ENCODE assay signal across 8 mouse cellular contexts in the genomic region with DNA sequence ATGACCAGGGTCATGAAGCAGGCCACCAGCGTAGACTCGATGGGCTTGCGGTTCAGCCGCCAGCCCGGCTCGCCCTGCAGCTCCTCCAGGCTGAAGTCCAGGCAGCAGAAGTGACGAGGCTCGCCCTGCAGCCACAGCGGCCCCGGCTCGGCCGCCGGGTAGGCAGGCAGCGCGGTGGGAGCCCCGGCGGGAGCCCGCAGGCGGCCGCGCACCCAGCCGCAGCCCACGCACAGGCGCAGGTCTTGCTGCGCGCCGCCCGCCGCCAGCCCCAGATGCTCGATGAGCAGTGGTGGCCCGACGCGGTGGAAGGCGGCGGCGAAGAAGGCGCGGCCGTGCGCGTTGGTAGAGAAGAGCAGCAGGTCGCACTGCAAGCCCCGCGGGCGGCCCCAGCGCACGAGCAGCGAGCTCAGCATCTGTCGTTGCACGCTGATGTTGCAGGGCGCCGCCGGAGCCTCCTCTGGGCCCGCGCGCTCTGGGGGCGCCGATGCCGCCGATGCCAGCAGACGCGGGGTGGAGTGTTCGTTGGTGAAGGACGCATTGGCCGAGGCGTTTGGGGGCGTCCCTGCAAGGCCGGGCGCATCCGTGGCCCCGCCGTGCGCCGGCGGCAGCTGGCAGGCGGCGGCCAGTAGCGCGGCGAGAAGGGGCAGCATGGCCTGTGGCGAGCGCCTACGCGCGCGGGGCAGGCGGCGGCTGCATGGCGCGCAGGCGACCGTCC. TPM values are rescaled to one million over a fixed set of nuclear protein-coding genes. Genes with fewer than 3 reads are reported as not detected.
A peak's percentile ranks its signal among the peaks of the same experiment; 100 is the strongest.
DNase-seq lines count a peak whose midpoint lies in the region; ATAC-seq and TF ChIP-seq lines count a peak whose summit lies in the region.

No protein-coding gene starts in this region.

- peak overlapping the region; percentile 78 for H3K4me3 ChIP-seq in heart, embryonic 10.5 days
- H3K4me3 ChIP-seq in forebrain, embryonic 15.5 days, result peak overlapping the region; percentile 74
- peak overlapping the region; percentile 73 for H3K4me3 ChIP-seq in hindbrain, postnatal 0 days (ENCODE audit: low read length)
- H3K4me3 ChIP-seq in limb, embryonic 11.5 days (ENCODE audit: low read depth, low read length), result peak overlapping the region; percentile 62
- peak overlapping the region; percentile 86 for H3K4me3 ChIP-seq in midbrain, embryonic 16.5 days (ENCODE audit: low read depth, low read length)
- H3K4me3 ChIP-seq in stomach, embryonic 16.5 days (replicated peaks; ENCODE audit: low read length), result peak overlapping the region; percentile 83

- peak overlapping the region; percentile 83 for H3K27ac ChIP-seq in heart, embryonic 10.5 days
- peak overlapping the region; percentile 60 for H3K27ac ChIP-seq in forebrain, embryonic 15.5 days (replicated peaks)
- peak overlapping the region; percentile 82 for H3K27ac ChIP-seq in hindbrain, postnatal 0 days
- H3K27ac ChIP-seq in limb, embryonic 11.5 days (replicated peaks; ENCODE audit: low read depth, low read length), result no peak overlapping the region
- peak overlapping the region; percentile 80 for H3K27ac ChIP-seq in midbrain, embryonic 16.5 days (ENCODE audit: low read length)
- peak overlapping the region; percentile 55 for H3K27ac ChIP-seq in stomach, embryonic 16.5 days (ENCODE audit: low read length)

- peak; percentile 78 for DNase-seq in heart, embryonic 10.5 days (ENCODE audit: low spot score)
- no peak for DNase-seq in heart, adult 8-10 months (ENCODE audit: low spot score)
- DNase-seq in adrenal gland, adult 8-10 months, result peak; percentile 11
- DNase-seq in hindbrain, postnatal 0 days (ENCODE audit: low spot score), result peak; percentile 56
- peak; percentile 67 for DNase-seq in limb, embryonic 11.5 days (ENCODE audit: low spot score)

- peaks cover 7% of the 10 kb centered on the region; the same call in 1 of the 2 replicates for H3K4me1 ChIP-seq in heart, embryonic 10.5 days
- peaks cover 12% of the 10 kb centered on the region for H3K4me1 ChIP-seq in forebrain, embryonic 15.5 days
- peaks cover 5% of the 10 kb centered on the region; the same call in 1 of the 2 replicates for H3K4me1 ChIP-seq in hindbrain, postnatal 0 days (ENCODE audit: insufficient read depth, low read length)
- H3K4me1 ChIP-seq in limb, embryonic 11.5 days (ENCODE audit: control insufficient read depth, insufficient read depth, low read length), result no peaks in the 10 kb centered on the region
- H3K4me1 ChIP-seq in midbrain, embryonic 16.5 days (ENCODE audit: control insufficient read depth, insufficient read depth, low read length), result no peaks in the 10 kb centered on the region
- 0 out of 2 replicates have a peak, but pooled peaks cover 6% of the 10 kb centered on the region for H3K4me1 ChIP-seq in stomach, embryonic 16.5 days (ENCODE audit: control insufficient read depth, insufficient read depth, low read length)

- H3K27me3 ChIP-seq in heart, embryonic 10.5 days (ENCODE audit: insufficient read depth, poor library complexity, severe bottlenecking), result peaks cover 48% of the 10 kb centered on the region
- peaks cover 10% of the 10 kb centered on the region; the same call in 1 of the 2 replicates for H3K27me3 ChIP-seq in forebrain, embryonic 15.5 days
- H3K27me3 ChIP-seq in hindbrain, postnatal 0 days (ENCODE audit: insufficient read depth, low read length), result no peaks in the 10 kb centered on the region
- peaks cover 11% of the 10 kb centered on the region; the same call in 1 of the 2 replicates for H3K27me3 ChIP-seq in limb, embryonic 11.5 days (ENCODE audit: control insufficient read depth, insufficient read depth, low read length)
- H3K27me3 ChIP-seq in midbrain, embryonic 16.5 days (ENCODE audit: control insufficient read depth, insufficient read depth, low read depth, low read length), result no peaks in the 10 kb centered on the region; the same call in 1 of the 2 replicates
- no peaks in the 10 kb centered on the region; the same call in 1 of the 2 replicates for H3K27me3 ChIP-seq in stomach, embryonic 16.5 days (ENCODE audit: control insufficient read depth, insufficient read depth, low read length)

- no peaks in the 10 kb centered on the region for H3K36me3 ChIP-seq in heart, embryonic 10.5 days
- no peaks in the 10 kb centered on the region for H3K36me3 ChIP-seq in forebrain, embryonic 15.5 days
- no peaks in the 10 kb centered on the region for H3K36me3 ChIP-seq in hindbrain, postnatal 0 days (ENCODE audit: insufficient read depth, low read length)
- no peaks in the 10 kb centered on the region for H3K36me3 ChIP-seq in limb, embryonic 11.5 days (ENCODE audit: control insufficient read depth, insufficient read depth, low read length)
- no peaks in the 10 kb centered on the region for H3K36me3 ChIP-seq in midbrain, embryonic 16.5 days (ENCODE audit: control insufficient read depth, insufficient read depth, low read length)
- H3K36me3 ChIP-seq in stomach, embryonic 16.5 days (ENCODE audit: control insufficient read depth, insufficient read depth, low read length), result no peaks in the 10 kb centered on the region

- peak overlapping the region; percentile 77 for H3K9ac ChIP-seq in forebrain, embryonic 15.5 days (replicated peaks)
- H3K9ac ChIP-seq in hindbrain, postnatal 0 days (replicated peaks; ENCODE audit: low read length), result peak overlapping the region; percentile 72
- H3K9ac ChIP-seq in limb, embryonic 11.5 days (ENCODE audit: low read length), result peak overlapping the region; percentile 67
- H3K9ac ChIP-seq in midbrain, embryonic 16.5 days (ENCODE audit: low read depth, low read length), result peak overlapping the region; percentile 89
- H3K9ac ChIP-seq in stomach, embryonic 16.5 days (ENCODE audit: low read length), result peak overlapping the region; percentile 82

- H3K4me2 ChIP-seq in forebrain, embryonic 15.5 days (replicated peaks), result peak overlapping the region; percentile 65
- peak overlapping the region; percentile 85 for H3K4me2 ChIP-seq in hindbrain, postnatal 0 days (ENCODE audit: low read depth, low read length)
- H3K4me2 ChIP-seq in limb, embryonic 11.5 days (ENCODE audit: low read depth, severe bottlenecking), result peak overlapping the region; percentile 97
- H3K4me2 ChIP-seq in midbrain, embryonic 16.5 days (ENCODE audit: low read length), result peak overlapping the region; percentile 77
- peak overlapping the region; percentile 96 for H3K4me2 ChIP-seq in stomach, embryonic 16.5 days (ENCODE audit: low read depth, low read length)

- WGBS in heart, embryonic 10.5 days, result under 1% methylated on average over 92 of the region's 92 CpGs
- under 1% methylated on average over 91 of the region's 92 CpGs for WGBS in forebrain, embryonic 15.5 days
- 2% methylated on average over 79 of the region's 92 CpGs for WGBS in hindbrain, postnatal 0 days
- under 1% methylated on average over 63 of the region's 92 CpGs for WGBS in limb, embryonic 11.5 days
- WGBS in midbrain, embryonic 16.5 days, result under 1% methylated on average over 76 of the region's 92 CpGs
- WGBS in stomach, embryonic 16.5 days, result under 1% methylated on average over 74 of the region's 92 CpGs

- TF ChIP-seq CTCF in hindbrain, postnatal 0 days (IDR thresholded peaks at IDR 0.05; ENCODE audit: low read depth), result no peak

- ATAC-seq in forebrain, embryonic 15.5 days (replicated peaks), result peak; percentile 78
- peak; percentile 90 for ATAC-seq in hindbrain, postnatal 0 days
- ATAC-seq in limb, embryonic 11.5 days (ENCODE audit: insufficient number of reproducible peaks, low FRiP score, low TSS enrichment, low read depth), result peak; percentile 78
- peak; percentile 83 for ATAC-seq in midbrain, embryonic 16.5 days
- ATAC-seq in stomach, embryonic 16.5 days (ENCODE audit: insufficient read depth, low FRiP score), result peak; percentile 84

- H3K9me3 ChIP-seq in heart, embryonic 10.5 days, result no peaks in the 10 kb centered on the region
- no peaks in the 10 kb centered on the region for H3K9me3 ChIP-seq in forebrain, embryonic 15.5 days
- H3K9me3 ChIP-seq in hindbrain, postnatal 0 days (ENCODE audit: low read length), result no peaks in the 10 kb centered on the region
- no peaks in the 10 kb centered on the region for H3K9me3 ChIP-seq in limb, embryonic 11.5 days (ENCODE audit: control insufficient read depth, low read length)
- no peaks in the 10 kb centered on the region for H3K9me3 ChIP-seq in midbrain, embryonic 16.5 days (replicated peaks; ENCODE audit: control insufficient read depth, low read length, poor library complexity, severe bottlenecking)
- no peaks in the 10 kb centered on the region for H3K9me3 ChIP-seq in stomach, embryonic 16.5 days (replicated peaks; ENCODE audit: control insufficient read depth, low read length)

RNA-seq across cellular contexts. Expression of gene Tmem158, which starts 0.5 kb away (rescaled TPM):
- 2.2 and 7.1 TPM in 2 replicates for polyA plus RNA-seq in heart, embryonic 10.5 days (2016; fragmentation: Nextera tagmentation; extraction: Ambion mirVana)
- total RNA-seq in heart, adult 8-10 months (2022), result 1 to 10 TPM; 3.8 to 5.3 (median 4.5) TPM
- total RNA-seq in adrenal gland, adult 8-10 months (2022), result 1 to 10 TPM; 7.5 to 8.2 (median 7.8) TPM
- 36.0 and 36.9 TPM in 2 replicates for polyA plus RNA-seq in forebrain, embryonic 15.5 days (2015; fragmentation: Nextera tagmentation; extraction: Ambion mirVana)
- 153 and 182 TPM in 2 replicates for total RNA-seq in hindbrain, postnatal 0 days (2014; rRNA removed)
- polyA plus RNA-seq in hindbrain, postnatal 0 days (2015; fragmentation: Nextera tagmentation; extraction: Ambion mirVana), result 46.1 and 51.6 TPM in 2 replicates
- 4.4 and 5.4 TPM in 2 replicates for polyA plus RNA-seq in limb, embryonic 11.5 days (2014; fragmentation: Nextera tagmentation; extraction: Ambion mirVana)
- polyA plus RNA-seq in midbrain, embryonic 16.5 days (2015; fragmentation: Nextera tagmentation; extraction: Ambion mirVana), result 30.1 and 35.8 TPM in 2 replicates
- polyA plus RNA-seq in stomach, embryonic 16.5 days (2015; fragmentation: Nextera tagmentation; extraction: Ambion mirVana), result 4.1 and 4.4 TPM in 2 replicates

RNA-seq across cellular contexts. Expression of gene Cdcp1, which starts 44.2 kb away (rescaled TPM):
- polyA plus RNA-seq in heart, embryonic 10.5 days (2016; fragmentation: Nextera tagmentation; extraction: Ambion mirVana), result 0.74 and 3.0 TPM in 2 replicates
- under 1 TPM; 0.11 to 0.28 (median 0.20) TPM for total RNA-seq in heart, adult 8-10 months (2022)
- total RNA-seq in adrenal gland, adult 8-10 months (2022), result under 1 TPM; 0.12 to 0.32 (median 0.20) TPM
- polyA plus RNA-seq in forebrain, embryonic 15.5 days (2015; fragmentation: Nextera tagmentation; extraction: Ambion mirVana), result 0.09 TPM in 1 of 2 replicates, not detected in the other
- 0.26 and 0.29 TPM in 2 replicates for total RNA-seq in hindbrain, postnatal 0 days (2014; rRNA removed)
- polyA plus RNA-seq in hindbrain, postnatal 0 days (2015; fragmentation: Nextera tagmentation; extraction: Ambion mirVana), result 0.14 and 0.38 TPM in 2 replicates
- 2.5 and 2.7 TPM in 2 replicates for polyA plus RNA-seq in limb, embryonic 11.5 days (2014; fragmentation: Nextera tagmentation; extraction: Ambion mirVana)
- polyA plus RNA-seq in midbrain, embryonic 16.5 days (2015; fragmentation: Nextera tagmentation; extraction: Ambion mirVana), result 0.07 and 0.19 TPM in 2 replicates
- polyA plus RNA-seq in stomach, embryonic 16.5 days (2015; fragmentation: Nextera tagmentation; extraction: Ambion mirVana), result 14.5 and 18.6 TPM in 2 replicates
